12 mouse cellular contexts compared by ENCODE assay signal in the genomic region with DNA sequence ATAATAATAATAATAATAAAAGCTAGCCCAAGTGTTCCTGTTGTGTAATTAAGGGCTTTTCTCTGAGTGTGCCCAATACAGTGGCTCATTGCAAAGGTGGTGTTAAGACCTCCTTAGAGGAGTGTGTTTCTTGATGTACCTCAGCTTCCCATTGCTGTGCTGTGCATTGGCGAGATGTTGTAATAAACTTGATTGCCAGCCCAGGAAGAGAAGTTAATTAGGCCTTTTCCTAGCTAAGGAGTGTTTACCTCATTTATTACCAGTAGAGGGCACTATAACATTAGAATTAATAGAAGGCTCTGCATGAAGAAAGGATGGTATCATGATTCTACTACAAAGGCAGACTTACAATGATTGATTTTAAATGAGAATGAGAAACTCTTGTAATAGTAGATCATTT. TPM values are rescaled to one million over a fixed set of nuclear protein-coding genes. Genes with fewer than 3 reads are reported as not detected.
A peak's percentile ranks its signal among the peaks of the same experiment; 100 is the strongest.
DNase-seq lines count a peak whose midpoint lies in the region; ATAC-seq and TF ChIP-seq lines count a peak whose summit lies in the region.
"Had no signal": no experiment of that assay in that cellular context is flagged by ENCODE, and none has a peak within 500 bp of the region (broad histone marks: within the 10 kb centered on the region; RNA-seq: fewer than 3 reads in every experiment).

No protein-coding gene starts in this region.

- no peak overlapping the region for H3K4me2 ChIP-seq in heart, postnatal 0 days (ENCODE audit: low read depth, low read length)
- no peak overlapping the region for H3K4me2 ChIP-seq in neural tube, embryonic 11.5 days (ENCODE audit: low read depth)
- H3K4me2 ChIP-seq: liver, embryonic 15.5 days had no signal

- ATAC-seq in heart, postnatal 0 days (ENCODE audit: insufficient read depth, low read depth): no peak
- ATAC-seq in neural tube, embryonic 11.5 days (ENCODE audit: insufficient read depth, low FRiP score, low TSS enrichment): no peak

- no peak for TF ChIP-seq EP300 in heart, postnatal 0 days (IDR thresholded peaks at IDR 0.05; ENCODE audit: low read depth)

- H3K4me1 ChIP-seq in heart, postnatal 0 days (ENCODE audit: control insufficient read depth, insufficient read depth): no peaks in the 10 kb centered on the region
- H3K4me1 ChIP-seq in neural tube, embryonic 11.5 days (ENCODE audit: control insufficient read depth, insufficient read depth, low read length): no peaks in the 10 kb centered on the region
- H3K4me1 ChIP-seq: liver, embryonic 15.5 days had no signal

- peak; percentile 48 for TF ChIP-seq CTCF in heart, postnatal 0 days (IDR thresholded peaks at IDR 0.05; ENCODE audit: low read depth)

- no peaks in the 10 kb centered on the region for H3K9me3 ChIP-seq in heart, postnatal 0 days (replicated peaks; ENCODE audit: control insufficient read depth, low read length)
- no peaks in the 10 kb centered on the region for H3K9me3 ChIP-seq in neural tube, embryonic 11.5 days (ENCODE audit: control insufficient read depth, low read length)
- H3K9me3 ChIP-seq: liver, embryonic 15.5 days had no signal

- H3K27ac ChIP-seq in heart, postnatal 0 days (ENCODE audit: low read depth): no peak overlapping the region
- no peak overlapping the region for H3K27ac ChIP-seq in neural tube, embryonic 11.5 days (ENCODE audit: low read depth, low read length)
- H3K27ac ChIP-seq: liver, embryonic 15.5 days had no signal

- H3K9ac ChIP-seq in heart, postnatal 0 days (replicated peaks; ENCODE audit: low read depth, low read length): no peak overlapping the region
- H3K9ac ChIP-seq in neural tube, embryonic 11.5 days (ENCODE audit: low read length): no peak overlapping the region
- H3K9ac ChIP-seq: liver, embryonic 15.5 days had no signal

- H3K27me3 ChIP-seq in heart, postnatal 0 days (ENCODE audit: control insufficient read depth, insufficient read depth, low read length): no peaks in the 10 kb centered on the region
- H3K27me3 ChIP-seq in neural tube, embryonic 11.5 days (ENCODE audit: control insufficient read depth, insufficient read depth, low read length): no peaks in the 10 kb centered on the region
- H3K27me3 ChIP-seq: liver, embryonic 15.5 days had no signal

- DNase-seq in heart, postnatal 0 days (ENCODE audit: low spot score): peak; percentile 25
- DNase-seq in heart, postnatal 10 days: no peak
- peak; percentile 12 for DNase-seq in neural tube, embryonic 11.5 days (ENCODE audit: low spot score)
- DNase-seq in neural tube, embryonic 10.5 days (ENCODE audit: extremely low spot score, low spot score): no peak
- DNase-seq in hindlimb bud, embryonic 11.5 days (ENCODE audit: extremely low spot score, low read depth, low spot score): peak; percentile 12
- DNase-seq in ovary, postnatal 10 days (ENCODE audit: low spot score): no peak
- no peak for DNase-seq in right cerebral cortex, postnatal 25 days
- no peak for DNase-seq in kidney, postnatal 4 days
- DNase-seq: cerebellum, adult 11-12 months; kidney, adult 18-20 months had no signal

- no peak overlapping the region for H3K4me3 ChIP-seq in heart, postnatal 0 days (ENCODE audit: low read depth, low read length)
- no peak overlapping the region for H3K4me3 ChIP-seq in neural tube, embryonic 11.5 days (ENCODE audit: low read depth, low read length)
- H3K4me3 ChIP-seq: liver, embryonic 15.5 days had no signal

- 6% methylated on average over 1 of the region's 1 CpGs for WGBS in heart, postnatal 0 days
- WGBS in neural tube, embryonic 11.5 days: 14% methylated on average over 1 of the region's 1 CpGs

- intact Hi-C loops in heart, postnatal 10 days (cut with DNase I): loop anchor here (2.0 to 5.0 kb wide), 2 partner anchors 1210 to 1382 kb away; no protein-coding TSS in a partner anchor

- H3K36me3 ChIP-seq in heart, postnatal 0 days (replicated peaks; ENCODE audit: control insufficient read depth, insufficient read depth, low read length): no peaks in the 10 kb centered on the region
- no peaks in the 10 kb centered on the region for H3K36me3 ChIP-seq in neural tube, embryonic 11.5 days (ENCODE audit: control insufficient read depth, insufficient read depth, low read length)
- H3K36me3 ChIP-seq: liver, embryonic 15.5 days had no signal

RNA-seq across cellular contexts. Expression of a gene that starts 57.9 kb away (rescaled TPM):
- not detected in 2 replicates for total RNA-seq in heart, postnatal 0 days (2014; rRNA removed; ENCODE audit: low replicate concordance)
- not detected in 2 replicates for polyA plus RNA-seq in heart, postnatal 0 days (2015; fragmentation: Nextera tagmentation; extraction: Ambion mirVana)
- total RNA-seq in heart, postnatal 10 days (2021): not detected
- not detected in 2 replicates for polyA plus RNA-seq in neural tube, embryonic 11.5 days (2014; fragmentation: Nextera tagmentation; extraction: Ambion mirVana)
- total RNA-seq: ES-E14 had no signal
- polyA plus RNA-seq: liver, embryonic 15.5 days had no signal

Comparison
In these comparisons a context has a peak if more than half of its experiments do, and no peak if none do; other contexts are left out.
1. DNase-seq: peak in heart, postnatal 0 days (single experiment), neural tube, embryonic 11.5 days (single experiment) and hindlimb bud, embryonic 11.5 days (single experiment); none in heart, postnatal 10 days (0 of 2), neural tube, embryonic 10.5 days (single experiment), ovary, postnatal 10 days (single experiment), right cerebral cortex, postnatal 25 days (single experiment) and kidney, postnatal 4 days (0 of 2).